Mouse (Mus musculus): ENCODE data around the gene Tpsb2.

DNA sequence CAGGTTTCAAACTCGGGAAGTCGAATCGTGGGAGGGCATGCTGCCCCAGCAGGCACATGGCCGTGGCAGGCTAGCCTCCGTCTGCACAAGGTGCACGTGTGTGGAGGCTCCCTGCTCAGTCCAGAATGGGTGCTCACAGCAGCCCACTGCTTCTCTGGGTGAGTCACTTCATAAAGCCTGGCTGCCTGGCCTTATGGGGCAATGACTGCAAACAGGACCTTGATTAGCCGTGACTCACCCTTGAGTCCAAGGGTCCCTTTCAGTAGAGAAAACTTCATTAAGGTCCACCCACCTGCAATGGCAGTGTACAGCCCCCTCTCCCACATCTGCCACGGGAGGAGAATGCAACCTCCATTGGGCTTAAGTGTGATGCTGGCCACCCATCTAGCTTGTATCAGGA, 6.4 kb downstream of the Tpsb2 start:
- TF ChIP-seq TAL1 (IDR thresholded peaks at IDR 0.05; ENCODE audit: low read length) = no peak
- no peak for TF ChIP-seq GATA1 (IDR thresholded peaks at IDR 0.05; ENCODE audit: low read length)

Measured in erythroblast, embryonic 14.5 days (primary cell).